Mouse (Mus musculus): ENCODE data around the gene Ccr4.

Ccr4 gene

DNA sequence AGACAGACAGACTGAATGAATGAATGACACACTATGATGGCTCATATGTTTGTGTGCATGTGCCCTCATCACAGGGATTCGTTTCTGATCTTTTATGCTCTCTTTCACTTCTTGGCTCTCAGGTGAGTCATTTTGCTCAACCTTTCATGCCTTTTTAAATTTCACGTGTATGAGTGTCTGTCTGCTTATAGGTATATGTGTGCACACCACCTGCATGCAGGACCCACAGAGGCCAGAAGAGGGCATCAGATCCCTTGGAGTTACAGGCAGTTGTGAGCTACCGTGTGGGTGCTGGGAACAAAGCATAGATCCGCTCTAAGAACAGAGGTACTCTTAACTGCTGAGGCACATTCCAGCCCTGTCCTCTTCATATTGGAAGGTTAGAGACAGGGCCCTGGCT lies 36.0 kb downstream of the Ccr4 start:
- no peak for DNase-seq (ENCODE audit: low spot score)

DNA sequence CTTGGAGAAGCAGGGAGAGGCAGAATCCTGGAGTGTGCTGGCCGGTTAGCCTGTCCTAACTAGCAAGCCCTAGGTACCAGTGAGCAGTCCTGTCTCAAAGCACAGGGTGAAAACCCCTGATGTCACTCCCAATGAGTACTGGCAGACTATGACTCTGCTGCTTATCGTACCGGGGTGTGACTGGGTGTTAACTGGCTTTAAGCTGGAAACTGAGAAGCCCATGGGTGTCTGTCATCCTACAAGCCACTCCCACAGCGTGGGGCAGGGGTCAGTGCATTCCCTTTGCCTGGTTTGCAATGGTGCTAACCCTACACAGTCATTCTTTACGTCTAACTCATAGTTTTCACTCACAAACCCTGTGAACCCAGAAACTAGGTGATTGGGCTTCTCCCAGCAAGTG lies 36.5 kb downstream of the Ccr4 start:
- DNase-seq (ENCODE audit: low spot score): no peak

DNA sequence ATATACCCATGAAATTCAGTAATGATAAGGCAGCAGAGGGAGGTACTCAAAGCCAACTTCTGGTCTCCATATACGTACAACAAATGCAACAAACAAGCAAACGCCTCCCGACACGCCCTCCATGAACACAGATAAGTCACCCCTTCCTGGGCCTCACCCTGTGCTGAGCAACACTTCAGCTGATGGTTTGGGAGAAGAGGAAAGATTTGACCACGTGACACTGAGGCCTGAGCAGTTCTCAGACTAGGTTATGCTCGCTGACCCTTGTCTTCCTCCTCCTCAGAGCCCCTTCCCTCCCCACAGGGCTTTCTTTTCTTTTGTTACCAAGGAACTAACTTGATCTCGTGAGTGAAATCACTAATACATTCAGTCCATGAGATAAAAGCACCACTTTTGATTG lies 37.8 kb downstream of the Ccr4 start:
- no peak for DNase-seq (ENCODE audit: low spot score)

DNA sequence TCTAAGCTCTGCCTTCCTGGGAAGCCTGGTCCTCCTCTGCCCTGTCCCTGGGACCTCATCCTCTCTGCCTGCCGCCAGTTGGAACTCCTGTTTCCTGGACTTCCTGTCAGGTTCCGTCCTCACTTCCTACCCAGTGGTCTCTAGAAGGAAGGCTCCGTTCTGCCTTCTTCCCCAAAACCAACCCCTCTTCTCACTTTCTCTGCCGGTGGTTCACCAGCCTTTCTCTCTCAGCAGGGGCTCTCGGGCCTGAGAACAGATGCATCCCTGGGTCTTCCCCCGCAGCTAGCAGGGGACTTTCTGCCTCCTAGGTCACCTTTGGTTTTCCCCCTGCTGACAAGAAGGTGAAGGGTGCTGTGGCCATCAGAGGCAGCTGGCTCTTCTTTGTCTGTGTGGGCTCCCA lies 39.3 kb downstream of the Ccr4 start:
- no peak for DNase-seq (ENCODE audit: low spot score)

DNA sequence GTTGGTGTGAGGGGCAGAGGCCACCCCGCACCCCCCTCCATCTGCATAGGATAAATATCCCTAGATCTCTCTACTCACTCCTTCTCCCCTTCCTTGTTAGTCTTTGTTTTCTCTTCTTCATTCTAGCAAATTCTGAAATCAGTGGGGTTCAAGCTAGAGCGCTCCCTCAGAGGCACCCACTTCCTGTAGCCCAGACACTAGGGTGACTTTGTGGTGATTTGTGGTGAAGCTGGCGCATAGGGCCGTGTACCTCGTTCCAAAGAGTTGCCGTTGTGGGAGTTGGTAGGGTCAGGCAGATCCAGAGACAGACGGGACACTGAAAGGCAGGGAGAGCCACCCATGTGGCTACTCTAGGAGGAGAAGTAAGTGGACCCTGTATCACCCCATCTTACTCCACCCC lies 42.1 kb downstream of the Ccr4 start:
- no peak for DNase-seq (ENCODE audit: low spot score)

DNA sequence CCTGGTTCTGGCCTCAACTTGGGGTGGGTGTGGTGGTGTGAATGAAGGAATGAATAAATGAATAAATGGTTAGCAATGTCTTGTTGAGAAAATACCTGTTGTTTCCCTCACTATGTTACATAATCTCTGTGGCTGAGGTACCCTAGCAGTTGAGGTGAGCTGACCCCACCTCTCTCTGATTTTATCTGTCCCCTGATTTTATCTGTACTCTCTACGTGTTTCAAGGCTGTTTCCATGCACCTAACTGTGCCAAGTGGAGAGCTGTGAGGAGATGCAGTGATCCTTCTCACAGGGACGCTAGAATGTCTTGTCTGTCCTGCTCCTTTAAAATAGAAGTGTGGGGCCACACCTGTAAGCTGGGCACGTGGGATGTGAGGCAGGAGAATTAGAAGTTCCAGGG lies 46.3 kb downstream of the Ccr4 start:
- DNase-seq (ENCODE audit: low spot score): no peak

DNA sequence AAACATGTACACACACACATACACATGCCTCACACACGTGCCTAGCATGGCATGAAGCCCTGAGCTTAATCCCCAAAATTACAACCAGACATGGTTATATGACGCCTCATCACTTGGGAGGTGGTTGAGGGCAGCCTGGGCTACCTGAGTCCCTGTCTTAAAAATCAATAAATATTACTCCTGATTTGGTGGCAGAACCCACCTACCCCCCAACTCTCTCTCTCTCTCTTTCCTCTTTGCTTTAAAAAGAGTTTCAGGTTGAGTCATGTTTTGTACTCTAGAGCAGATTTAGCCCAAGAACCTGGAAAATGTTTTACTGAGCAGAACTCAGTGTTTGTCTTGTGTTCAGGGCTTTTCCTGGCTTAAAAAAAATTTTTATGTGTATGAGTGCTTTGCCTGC lies 49.3 kb downstream of the Ccr4 start:
- DNase-seq (ENCODE audit: low spot score): no peak

DNA sequence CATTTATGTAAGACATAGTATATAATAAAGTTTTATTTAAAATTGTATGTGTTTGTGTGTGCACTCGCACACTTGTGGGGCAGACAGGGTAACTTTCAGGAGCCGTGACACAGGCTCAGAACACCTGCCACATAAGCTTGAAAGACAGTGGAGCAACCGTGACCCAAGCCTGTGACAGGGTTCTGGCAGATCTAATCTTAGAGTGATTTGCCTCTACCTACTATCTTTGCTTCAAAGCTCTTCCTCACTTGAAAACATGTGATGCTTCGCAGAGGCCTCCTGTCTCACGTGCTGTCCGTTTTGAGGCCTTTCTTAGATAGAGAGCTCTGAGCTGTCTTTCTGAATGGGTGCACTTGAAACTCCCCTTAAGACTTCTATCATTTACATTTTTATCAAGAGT lies 52.3 kb downstream of the Ccr4 start:
- DNase-seq (ENCODE audit: low spot score): no peak

DNA sequence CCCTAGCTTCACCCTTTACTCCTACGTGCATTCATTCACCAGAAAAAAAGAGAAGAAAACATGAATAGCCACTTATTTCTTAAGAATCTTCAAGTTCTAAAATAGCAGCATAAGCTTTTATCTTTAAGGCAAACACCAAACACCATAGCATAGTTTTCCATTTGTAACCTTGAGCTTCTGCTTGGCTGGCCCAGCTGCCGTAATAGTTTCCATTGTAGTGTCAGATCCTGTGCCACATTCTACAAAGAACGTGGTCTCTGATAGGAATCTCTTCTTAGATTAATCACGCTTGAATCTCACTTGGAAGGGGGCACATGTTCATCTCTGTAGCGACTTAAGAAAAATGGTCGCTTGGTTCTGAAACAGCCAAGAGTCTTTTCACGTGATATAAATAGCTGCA lies 53.1 kb downstream of the Ccr4 start:
- DNase-seq (ENCODE audit: low spot score): no peak

DNA sequence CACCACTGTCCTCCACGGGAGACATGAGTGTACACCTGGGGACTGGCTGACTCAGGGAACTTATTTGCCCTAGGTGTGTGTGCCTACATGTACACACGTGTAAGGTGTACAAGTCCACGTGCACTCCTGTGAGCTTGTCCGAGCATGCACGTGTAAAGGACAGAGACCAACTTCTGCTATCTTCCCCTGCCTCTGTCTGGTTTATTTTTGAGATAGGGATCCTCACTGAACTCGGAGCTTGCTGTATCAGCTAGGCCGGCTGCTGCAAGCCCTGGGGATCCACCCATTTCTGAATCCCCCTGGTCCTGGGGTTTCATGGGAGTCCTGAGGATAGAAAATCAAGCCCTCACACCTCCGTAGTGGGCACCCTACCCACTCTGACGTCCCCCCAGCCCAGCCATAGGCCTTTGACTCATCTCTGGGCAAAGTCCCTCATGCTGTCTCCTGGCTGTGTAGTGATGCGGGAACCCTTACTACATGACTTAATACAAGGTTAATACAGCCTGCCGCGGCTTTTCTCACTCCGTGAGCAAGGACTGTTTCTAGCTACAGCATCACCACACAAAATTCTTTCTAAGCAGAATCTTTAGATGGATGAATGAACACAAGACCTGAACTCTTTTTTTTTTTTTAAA lies 55.5 kb downstream of the Ccr4 start:
- no peak for DNase-seq (ENCODE audit: low spot score)

DNA sequence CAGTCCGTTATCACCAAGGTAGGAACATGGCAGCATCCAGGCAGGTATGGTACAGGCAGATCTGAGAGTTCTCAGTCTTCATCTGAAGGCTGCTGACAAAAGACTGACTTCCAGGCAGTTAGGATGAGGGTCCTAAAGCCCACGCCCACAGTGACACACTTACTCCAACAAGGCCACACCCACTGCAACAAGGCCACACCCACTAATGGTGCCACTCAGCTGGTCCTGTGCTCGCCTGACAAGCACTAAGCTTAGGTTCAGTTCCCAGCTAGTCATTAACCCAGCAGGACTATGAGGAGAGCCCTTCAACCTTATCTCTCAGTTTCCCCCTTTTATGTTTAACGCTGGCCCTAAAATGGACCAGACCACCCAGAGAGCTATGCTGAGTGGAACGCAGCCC lies 56.0 kb downstream of the Ccr4 start:
- DNase-seq (ENCODE audit: low spot score): no peak

DNA sequence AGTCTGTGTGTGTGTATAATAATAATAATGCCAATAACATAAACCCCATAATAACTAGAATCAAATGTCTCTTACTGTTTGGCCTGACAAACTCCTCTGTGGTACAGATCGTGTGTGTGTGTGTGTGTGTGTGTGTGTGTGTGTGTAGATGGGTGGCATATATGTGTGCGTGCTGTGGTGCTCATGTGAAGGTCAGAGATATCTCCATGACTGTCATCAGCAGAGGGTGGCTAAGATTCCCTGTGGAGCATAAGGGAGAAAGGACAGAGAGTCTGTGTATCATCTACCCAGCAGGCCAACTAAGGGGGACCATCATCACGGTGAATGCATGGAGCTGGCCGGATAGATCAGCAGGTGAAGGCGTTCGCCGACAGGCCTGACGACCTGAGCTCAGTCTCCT lies 57.8 kb downstream of the Ccr4 start:
- DNase-seq (ENCODE audit: low spot score): no peak

DNA sequence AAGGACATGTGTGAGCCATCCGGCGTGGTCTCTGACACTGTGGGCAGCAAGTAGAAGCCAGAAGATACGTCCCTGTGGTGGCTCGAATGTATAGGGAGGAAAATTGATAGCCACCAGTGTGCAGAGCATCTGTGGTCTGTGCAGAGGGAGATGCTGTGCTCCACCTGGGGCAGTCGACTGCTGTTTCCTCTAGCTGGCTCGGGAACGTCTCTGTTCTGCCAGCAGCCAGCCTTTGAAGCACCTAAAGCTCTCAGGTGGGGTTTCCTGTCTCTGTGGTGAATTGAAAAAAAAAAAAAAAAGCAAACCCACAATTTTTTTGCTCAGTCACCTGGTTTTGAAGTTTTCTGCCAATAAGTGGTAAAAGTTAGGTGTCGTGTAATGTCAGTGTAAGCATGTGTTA lies 61.4 kb downstream of the Ccr4 start:
- DNase-seq (ENCODE audit: low spot score): no peak

DNA sequence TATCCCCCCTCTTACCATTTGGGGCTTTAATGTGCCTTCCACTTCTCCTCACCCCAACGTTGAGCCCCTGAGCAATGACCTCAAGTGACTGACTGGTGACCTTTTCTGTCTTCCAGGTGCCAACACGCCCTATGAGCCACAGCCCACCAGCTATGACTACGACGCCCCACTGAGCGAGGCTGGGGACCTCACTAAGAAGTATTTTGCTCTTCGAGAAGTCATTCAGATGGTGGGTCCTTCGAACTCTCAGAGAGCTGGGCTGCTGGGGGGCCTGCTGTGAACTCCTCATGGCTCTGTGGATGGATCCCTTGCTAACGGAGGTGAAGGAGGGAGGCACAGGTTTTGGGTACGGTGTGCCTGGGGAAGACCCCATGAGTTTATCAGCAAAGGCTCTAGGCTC lies 61.8 kb downstream of the Ccr4 start:
- DNase-seq (ENCODE audit: low spot score): no peak

DNA sequence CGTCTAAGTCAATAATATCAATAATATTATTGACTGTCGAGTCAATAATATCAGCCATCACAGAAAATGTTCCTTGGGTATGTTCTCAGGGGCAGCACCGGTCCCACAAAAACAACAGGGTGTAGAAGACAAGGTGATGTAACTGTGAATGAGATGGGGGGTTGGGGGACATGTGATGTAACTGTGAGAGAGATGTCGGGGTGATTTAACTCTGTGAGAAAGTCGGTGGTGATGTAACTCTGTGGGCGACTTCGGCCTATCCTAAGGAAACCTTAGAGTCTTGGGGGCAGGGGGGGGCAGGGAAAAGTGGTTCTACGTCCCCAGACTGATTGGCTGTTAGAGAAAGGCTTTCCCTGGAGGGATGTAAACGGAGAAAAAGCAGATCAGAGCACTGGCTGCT lies 62.5 kb downstream of the Ccr4 start:
- DNase-seq (ENCODE audit: low spot score): no peak

DNA sequence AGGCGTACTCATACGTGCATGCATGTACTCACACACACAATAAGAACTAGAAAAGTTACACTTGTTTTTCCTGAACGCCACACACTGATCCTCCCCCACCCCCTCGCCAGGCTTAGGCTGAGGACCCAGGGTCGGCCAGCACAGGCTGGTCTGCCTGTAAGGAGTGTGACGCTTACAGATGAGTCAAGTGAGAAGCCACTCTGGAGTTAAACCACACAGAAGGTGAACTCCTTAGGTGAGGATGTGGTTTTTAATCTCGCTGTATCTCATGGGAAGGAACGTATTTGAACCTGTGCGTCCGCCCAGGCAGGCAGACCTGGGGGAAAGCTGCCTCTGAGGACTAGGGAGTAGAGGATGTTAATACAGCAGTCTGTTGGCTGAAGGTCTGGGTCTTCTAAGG lies 64.2 kb downstream of the Ccr4 start:
- no peak for DNase-seq (ENCODE audit: low spot score)
